Mouse (Mus musculus) limb, embryonic 10.5 days (tissue): ENCODE results near the gene Tmem79. TPM values are rescaled to one million over a fixed set of nuclear protein-coding genes. Genes with fewer than 3 reads are reported as not detected.

Experiments used
- DNase-seq: peaks from one replicate; pipeline ENCODE4 v3.0.0-alpha.2; 2017; ENCODE audit warnings: low spot score
- H3K27ac ChIP-seq: fragments of 300-500 bp; sonication (generic); 2 replicates; pipeline ENCODE4 v1.5.1; 2016; ENCODE audit warnings: mild to moderate bottlenecking
- H3K27me3 ChIP-seq: fragments of 300-500 bp; sonication (generic); 2 replicates; pipeline ENCODE4 v1.6.1; 2016; ENCODE audit warnings: low read depth, mild to moderate bottlenecking; ENCODE audit not compliant: poor library complexity, severe bottlenecking
- H3K36me3 ChIP-seq: fragments of 300-500 bp; sonication (generic); 2 replicates; pipeline ENCODE4 v1.6.1; 2016; ENCODE audit warnings: mild to moderate bottlenecking, moderate library complexity
- H3K4me1 ChIP-seq: fragments of 300-500 bp; sonication (generic); 2 replicates; pipeline ENCODE4 v1.6.1; 2016
- H3K4me3 ChIP-seq: fragments of 300-500 bp; sonication (generic); 2 replicates; pipeline ENCODE4 v1.5.1; 2016; ENCODE audit warnings: mild to moderate bottlenecking, moderate library complexity
- H3K9me3 ChIP-seq: fragments of 300-500 bp; sonication (generic); replicated peaks from 2 replicates; pipeline ENCODE4 v1.6.1; 2016; ENCODE audit warnings: mild to moderate bottlenecking
- WGBS: fragments of 180-500 bp; shearing (Covaris S2); methylation state at CpG from one replicate; pipeline ENCODE4 v1.1.7; 2016; 5-methylcytosine and 5-hydroxymethylcytosine counted together
- polyA plus RNA-seq: library from polyadenylated mRNA; unstranded; fragments of >200 nt; fragmentation: Nextera tagmentation; extraction: Ambion mirVana; gene quantifications from 2 replicates; pipeline ENCODE4 v1.2.1, GENCODE M21; 2016

Tmem79 gene
- polyA plus RNA-seq, 1 experiment from 2014 or later, result 2.9 TPM

DNA sequence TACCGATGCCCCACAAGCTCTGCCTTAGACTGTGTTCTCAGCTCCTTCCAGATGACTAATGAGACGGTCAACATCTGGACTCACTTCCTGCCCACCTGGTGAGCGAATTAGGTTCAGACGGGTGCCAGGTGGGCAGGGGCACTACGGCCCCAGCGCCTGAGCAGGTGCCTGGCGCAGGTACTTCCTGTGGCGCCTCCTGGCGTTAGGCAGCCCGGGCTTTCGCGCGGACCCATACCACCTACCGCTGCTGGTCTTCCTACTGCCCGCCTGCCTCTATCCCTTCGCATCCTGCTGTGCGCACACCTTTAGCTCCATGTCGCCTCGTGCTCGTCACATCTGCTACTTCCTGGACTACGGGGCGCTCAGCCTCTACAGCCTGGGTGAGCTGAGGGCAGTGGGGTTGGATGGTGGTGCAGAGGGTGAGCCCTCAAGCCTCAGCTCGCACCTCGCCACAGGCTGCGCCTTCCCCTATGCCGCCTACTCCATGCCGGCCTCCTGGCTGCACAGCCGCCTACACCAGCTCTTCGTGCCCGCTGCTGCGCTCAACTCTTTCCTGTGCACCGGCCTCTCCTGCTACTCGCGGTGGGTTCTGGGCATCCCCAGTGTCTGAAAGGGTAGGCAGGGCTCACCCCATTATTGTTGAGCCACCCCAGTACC, 29.9 kb upstream of the Tmem79 start:
- no peak overlapping the region for H3K4me3 ChIP-seq
- 33% methylated on average over 34 of the region's 34 CpGs for WGBS
- peaks cover 7% of the 10 kb centered on the region for H3K9me3 ChIP-seq
- H3K27ac ChIP-seq, result no peak overlapping the region
- no peak for DNase-seq
- H3K27me3 ChIP-seq, result peaks cover 47% of the 10 kb centered on the region
- H3K4me1 ChIP-seq, result peaks cover 30% of the 10 kb centered on the region
- H3K36me3 ChIP-seq, result peaks cover 26% of the 10 kb centered on the region

DNA sequence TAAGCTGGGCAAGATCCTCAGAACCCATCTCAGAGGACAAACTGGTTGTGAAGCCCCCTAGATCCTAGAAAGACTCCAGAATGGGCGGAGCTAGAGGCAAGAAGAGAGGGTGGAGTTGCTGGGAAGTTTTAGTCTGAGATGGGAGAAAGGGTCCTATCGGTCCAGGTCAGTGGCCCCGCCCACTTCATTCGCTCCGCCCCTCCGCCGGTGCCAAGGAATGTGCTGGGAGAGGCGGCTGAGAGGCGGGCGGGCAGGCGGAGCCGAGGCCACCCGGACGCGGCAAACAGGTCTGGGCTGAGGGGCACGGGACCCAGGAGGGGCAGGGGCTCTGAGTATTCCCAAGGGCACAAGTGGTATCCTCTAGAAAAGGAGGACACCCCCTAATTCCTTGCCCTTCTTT, 28.4 kb upstream of the Tmem79 start, which contains the start of gene Paqr6:
Gene Paqr6, plus strand, starts transcription at position 248 of the 400 bp plus-strand sequence.
- peaks cover 47% of the 10 kb centered on the region for H3K27me3 ChIP-seq
- no peaks in the 10 kb centered on the region for H3K9me3 ChIP-seq
- H3K4me1 ChIP-seq, result peaks cover 30% of the 10 kb centered on the region
- H3K27ac ChIP-seq, result peak within 1 kb of the TSS; percentile 39
- WGBS, result 0% methylated on average over 16 of the region's 16 CpGs
- peak; percentile 69 for DNase-seq
- H3K36me3 ChIP-seq, result peaks cover 41% of the 10 kb centered on the region
- peak within 1 kb of the TSS; percentile 32 for H3K4me3 ChIP-seq

DNA sequence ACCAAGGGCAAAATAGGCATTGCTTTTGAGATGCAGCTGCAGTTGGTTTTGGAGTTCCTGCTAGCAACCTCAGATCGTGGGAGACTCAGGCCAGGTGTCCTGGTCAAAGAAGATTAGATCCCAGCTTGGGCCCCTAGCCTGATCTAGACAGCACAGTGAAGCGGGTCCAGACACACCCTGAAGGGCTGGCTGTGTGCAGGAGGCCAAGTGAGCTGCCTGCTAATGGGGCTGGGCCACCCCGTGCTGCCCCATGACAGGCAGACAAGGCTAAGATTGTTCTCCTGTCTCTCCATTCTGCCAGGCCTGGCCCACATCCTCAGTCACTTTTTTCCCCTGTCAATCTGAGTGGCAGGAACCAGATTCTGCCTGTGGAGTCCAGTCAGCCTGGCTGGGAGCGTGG, 27.8 kb upstream of the Tmem79 start:
- Histone ChIP-seq H3K4me3 (no peak overlapping the region; the same call in 1 of the 2 replicates), H3K27ac (peak overlapping the region; percentile 39), H3K36me3 (peaks cover 47% of the 10 kb centered on the region), H3K4me1 (peaks cover 30% of the 10 kb centered on the region), H3K27me3 (peaks cover 47% of the 10 kb centered on the region), H3K9me3 (no peaks in the 10 kb centered on the region)
- 68% methylated on average over 4 of the region's 4 CpGs for WGBS
- DNase-seq, result no peak

DNA sequence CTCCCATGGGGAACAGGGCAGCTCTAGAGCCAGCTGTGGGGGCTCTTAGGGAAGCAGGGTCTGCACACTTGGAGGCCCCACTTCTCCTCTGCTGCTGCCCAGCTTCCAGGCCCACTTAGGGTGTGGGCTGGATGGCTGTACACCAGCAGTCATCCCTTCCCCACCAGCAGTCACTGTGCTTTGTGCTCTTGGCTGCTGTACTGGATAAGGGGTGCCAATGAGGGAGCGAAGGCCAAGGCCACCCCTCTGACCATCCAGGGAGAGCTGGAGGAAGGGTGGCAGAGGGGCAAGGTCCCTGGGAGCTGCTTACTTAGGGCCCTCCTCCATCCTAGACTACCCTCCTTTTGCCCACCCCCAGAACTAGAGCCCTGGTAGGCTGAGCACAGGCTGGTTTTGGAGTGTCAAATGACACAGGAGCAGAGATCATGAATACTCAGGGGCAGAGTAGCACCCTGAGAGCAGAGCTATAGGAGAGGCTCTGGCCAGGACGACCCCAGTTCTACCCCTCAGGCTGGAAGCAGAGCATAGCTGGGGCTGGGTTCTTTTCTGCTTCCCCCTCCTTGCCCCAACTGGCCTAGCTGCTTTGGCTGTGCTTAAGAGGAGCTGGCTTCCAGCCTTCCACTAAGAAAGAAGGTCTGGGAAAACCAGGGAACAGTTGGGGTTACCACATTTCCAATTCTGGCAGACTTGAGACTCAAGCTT, 25.8 kb upstream of the Tmem79 start:
- Histone ChIP-seq H3K36me3 (peaks cover 67% of the 10 kb centered on the region), H3K4me1 (peaks cover 27% of the 10 kb centered on the region)
- no peak for DNase-seq

DNA sequence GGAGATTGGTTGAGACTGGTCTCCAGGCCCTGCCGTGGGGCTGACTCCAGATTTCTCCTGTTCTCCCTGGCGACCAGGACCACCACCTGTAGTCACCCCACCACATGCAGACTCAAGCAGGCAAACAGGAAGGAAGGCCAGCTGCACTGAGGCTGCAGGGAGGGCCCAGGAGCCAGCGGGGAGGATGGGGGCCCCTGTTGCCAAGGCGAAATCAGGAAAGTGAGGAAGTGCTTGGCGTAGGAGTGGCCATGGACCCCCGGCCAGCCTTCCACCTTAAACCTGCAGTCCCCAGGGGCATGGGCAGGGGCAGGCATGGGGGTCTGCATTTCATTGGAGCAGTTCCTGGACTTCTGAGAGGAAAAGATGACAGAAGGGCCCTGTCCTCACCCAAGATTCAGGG, 25.1 kb upstream of the Tmem79 start:
- H3K27ac ChIP-seq, result no peak overlapping the region
- no peak for DNase-seq
- H3K4me1 ChIP-seq, result peaks cover 27% of the 10 kb centered on the region
- no peaks in the 10 kb centered on the region for H3K9me3 ChIP-seq
- no peak overlapping the region for H3K4me3 ChIP-seq
- 83% methylated on average over 6 of the region's 6 CpGs for WGBS
- peaks cover 29% of the 10 kb centered on the region for H3K27me3 ChIP-seq
- H3K36me3 ChIP-seq, result peaks cover 73% of the 10 kb centered on the region

More for the DNA sequence above, 25.8 kb upstream of the Tmem79 start:
- H3K9me3 ChIP-seq, result no peaks in the 10 kb centered on the region
- H3K27me3 ChIP-seq, result peaks cover 36% of the 10 kb centered on the region
- H3K27ac ChIP-seq, result no peak overlapping the region
- H3K4me3 ChIP-seq, result no peak overlapping the region
- WGBS, result 76% methylated on average over 2 of the region's 2 CpGs

DNA sequence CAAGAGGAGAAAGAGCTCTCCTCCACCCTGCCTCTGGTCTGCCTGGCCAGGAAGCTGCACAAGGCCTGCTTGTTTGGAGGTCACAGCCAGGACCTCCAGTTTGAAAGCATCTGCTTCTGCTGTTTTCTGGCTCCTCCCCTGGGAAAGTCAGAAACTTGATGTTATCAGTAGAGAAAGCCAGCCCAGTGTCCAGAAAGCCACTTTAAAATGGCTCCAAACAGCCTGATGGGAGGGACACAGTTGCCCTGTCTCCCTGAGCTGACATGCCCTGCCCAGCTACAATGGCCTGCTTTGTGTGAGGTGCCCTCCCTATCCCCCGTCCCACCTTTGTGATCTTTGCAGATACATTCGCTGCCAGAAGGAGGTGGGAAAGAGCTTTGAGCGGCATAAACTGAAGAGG, 24.0 kb upstream of the Tmem79 start:
- no peaks in the 10 kb centered on the region for H3K9me3 ChIP-seq
- peaks cover 18% of the 10 kb centered on the region for H3K27me3 ChIP-seq
- peaks cover 84% of the 10 kb centered on the region for H3K36me3 ChIP-seq
- no peak overlapping the region for H3K4me3 ChIP-seq
- H3K4me1 ChIP-seq, result peaks cover 22% of the 10 kb centered on the region
- 88% methylated on average over 3 of the region's 3 CpGs for WGBS
- no peak for DNase-seq
- no peak overlapping the region for H3K27ac ChIP-seq

DNA sequence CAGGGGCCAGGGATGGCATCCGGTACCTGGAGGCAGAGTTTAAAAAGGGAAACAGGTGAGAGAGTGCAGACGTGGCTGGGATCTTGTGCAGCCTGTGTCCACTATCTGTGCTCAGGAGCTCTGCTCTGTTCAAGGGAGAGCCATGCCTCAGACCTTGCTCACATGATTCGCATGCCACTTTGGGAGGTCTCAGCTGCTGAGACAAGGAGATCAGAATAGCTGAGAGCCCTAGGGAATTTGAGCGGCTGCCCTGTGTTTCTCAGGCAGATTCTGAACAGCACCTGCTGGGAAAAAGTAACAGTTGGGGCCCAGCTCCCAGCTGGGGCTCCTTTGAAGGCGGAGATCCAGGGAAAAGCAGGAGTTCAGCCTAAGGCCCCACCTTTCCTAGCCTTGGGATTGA, 23.6 kb upstream of the Tmem79 start:
- no peak overlapping the region for H3K4me3 ChIP-seq
- WGBS, result 83% methylated on average over 5 of the region's 5 CpGs
- peaks cover 88% of the 10 kb centered on the region for H3K36me3 ChIP-seq
- peaks cover 14% of the 10 kb centered on the region for H3K27me3 ChIP-seq
- peaks cover 18% of the 10 kb centered on the region for H3K4me1 ChIP-seq
- H3K9me3 ChIP-seq, result no peaks in the 10 kb centered on the region
- no peak overlapping the region for H3K27ac ChIP-seq
- DNase-seq, result no peak

DNA sequence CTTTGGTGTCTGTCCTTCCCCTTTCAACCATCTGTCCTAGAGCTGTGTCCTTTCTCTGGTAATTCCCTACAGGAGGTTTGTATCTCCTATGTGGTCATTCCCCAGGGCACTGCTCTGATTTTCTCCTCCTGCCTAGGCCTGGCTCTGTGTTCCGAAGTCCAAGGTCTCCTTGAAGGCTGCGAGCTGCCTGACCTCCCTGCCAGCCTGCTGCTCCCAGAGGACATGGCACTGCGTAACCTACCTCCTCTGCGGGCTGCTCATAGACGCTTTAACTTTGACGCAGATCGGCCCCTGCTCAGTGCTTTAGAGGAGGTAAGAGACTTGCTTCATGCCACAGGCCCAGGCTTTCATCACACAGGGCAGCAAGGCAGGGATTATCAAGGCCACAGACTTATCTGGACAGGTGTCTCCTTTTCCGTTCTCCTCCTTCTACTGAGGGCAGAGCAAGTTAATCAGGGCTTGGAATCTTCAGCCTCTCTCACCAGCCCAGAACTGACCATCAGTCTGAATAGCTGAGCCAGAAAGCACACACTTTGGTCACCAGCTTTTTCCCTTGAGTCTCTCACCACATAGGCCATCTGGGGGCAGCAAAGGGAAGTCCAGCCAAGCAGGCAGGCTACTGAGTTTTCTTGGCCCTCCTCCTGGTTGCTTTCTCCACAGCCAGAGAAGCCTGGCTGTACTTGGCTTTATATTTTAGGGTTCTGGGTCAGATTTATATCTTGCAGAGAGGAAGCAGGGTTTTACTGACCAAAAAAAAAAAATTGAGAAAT, 18.6 kb upstream of the Tmem79 start:
- Histone ChIP-seq H3K27ac (no peak overlapping the region), H3K27me3 (no peaks in the 10 kb centered on the region), H3K4me1 (no peaks in the 10 kb centered on the region), H3K9me3 (no peaks in the 10 kb centered on the region), H3K36me3 (peaks cover 100% of the 10 kb centered on the region), H3K4me3 (no peak overlapping the region)
- DNase-seq, result no peak
- 95% methylated on average over 8 of the region's 8 CpGs for WGBS

DNA sequence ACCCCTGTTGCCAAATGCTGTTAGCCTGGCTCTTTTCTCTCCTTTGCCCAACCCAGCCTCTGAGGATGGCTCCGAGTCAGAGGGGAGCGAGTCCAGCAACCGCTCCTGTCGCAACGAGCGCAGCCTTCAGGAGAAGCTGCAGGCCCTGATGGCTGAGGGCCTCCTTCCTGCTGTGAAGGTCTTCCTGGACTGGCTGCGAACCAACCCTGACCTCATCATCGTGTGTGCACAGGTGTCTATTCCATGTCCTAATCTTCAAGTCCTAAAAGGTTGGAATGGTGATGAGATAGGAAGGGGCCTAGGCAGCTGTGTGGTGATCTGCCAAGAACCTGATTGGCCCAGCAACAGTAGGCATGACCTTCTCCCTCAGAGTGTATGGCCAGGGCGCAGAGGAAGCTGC, 17.0 kb upstream of the Tmem79 start:
- H3K27ac ChIP-seq, result no peak overlapping the region
- no peaks in the 10 kb centered on the region for H3K4me1 ChIP-seq
- DNase-seq, result no peak
- H3K9me3 ChIP-seq, result no peaks in the 10 kb centered on the region
- 92% methylated on average over 9 of the region's 9 CpGs for WGBS
- H3K4me3 ChIP-seq, result no peak overlapping the region
- no peaks in the 10 kb centered on the region for H3K27me3 ChIP-seq
- H3K36me3 ChIP-seq, result peaks cover 100% of the 10 kb centered on the region

DNA sequence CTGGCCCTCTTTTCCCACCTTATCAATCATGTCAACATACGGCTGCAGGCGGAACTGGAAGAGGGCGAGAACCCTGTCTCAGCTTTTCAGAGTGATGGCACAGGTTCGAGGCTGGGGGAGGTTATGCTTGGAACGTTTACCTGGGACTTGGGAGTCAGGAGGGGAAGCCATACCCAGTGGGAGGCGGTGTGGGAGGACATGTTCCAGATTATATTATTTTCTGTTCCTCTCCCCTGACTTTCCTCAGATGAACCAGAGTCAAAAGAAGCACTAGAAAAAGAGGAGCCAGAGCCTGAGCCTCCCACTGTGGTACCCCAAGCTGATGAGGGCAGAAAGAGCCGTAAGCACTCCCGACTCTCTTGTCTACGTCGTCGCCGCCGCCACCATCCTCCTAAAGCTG, 14.8 kb upstream of the Tmem79 start:
- no peak for DNase-seq
- 88% methylated on average over 13 of the region's 13 CpGs for WGBS
- peaks cover 100% of the 10 kb centered on the region for H3K36me3 ChIP-seq
- H3K9me3 ChIP-seq, result no peaks in the 10 kb centered on the region
- no peaks in the 10 kb centered on the region for H3K4me1 ChIP-seq
- no peak overlapping the region for H3K4me3 ChIP-seq
- H3K27ac ChIP-seq, result no peak overlapping the region
- no peaks in the 10 kb centered on the region for H3K27me3 ChIP-seq

DNA sequence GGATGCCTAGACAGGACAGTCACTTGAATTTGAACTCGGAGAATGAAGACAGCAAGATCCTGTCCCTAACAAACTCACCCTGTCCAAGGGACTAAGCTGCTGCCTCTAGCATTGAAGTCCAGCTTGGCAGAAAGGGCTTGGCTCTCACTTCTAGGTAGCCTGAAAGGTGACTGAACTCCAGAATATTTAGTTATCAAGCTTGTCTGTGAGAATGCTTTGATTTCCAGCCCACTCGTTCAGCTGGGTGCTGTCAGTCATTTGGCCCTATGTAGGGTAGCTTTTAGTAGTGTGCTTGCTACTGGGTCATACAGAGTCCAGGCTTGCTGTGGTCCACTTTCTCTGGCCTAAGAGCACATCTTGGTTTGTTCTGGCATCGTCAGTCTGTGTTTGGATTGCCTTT, 3.1 kb upstream of the Tmem79 start:
- H3K4me1 ChIP-seq, result peaks cover 28% of the 10 kb centered on the region
- no peaks in the 10 kb centered on the region for H3K9me3 ChIP-seq
- no peak overlapping the region for H3K27ac ChIP-seq
- peaks cover 55% of the 10 kb centered on the region for H3K36me3 ChIP-seq
- no peak for DNase-seq
- no peak overlapping the region for H3K4me3 ChIP-seq
- H3K27me3 ChIP-seq, result no peaks in the 10 kb centered on the region
- WGBS, result 83% methylated on average over 3 of the region's 3 CpGs

DNA sequence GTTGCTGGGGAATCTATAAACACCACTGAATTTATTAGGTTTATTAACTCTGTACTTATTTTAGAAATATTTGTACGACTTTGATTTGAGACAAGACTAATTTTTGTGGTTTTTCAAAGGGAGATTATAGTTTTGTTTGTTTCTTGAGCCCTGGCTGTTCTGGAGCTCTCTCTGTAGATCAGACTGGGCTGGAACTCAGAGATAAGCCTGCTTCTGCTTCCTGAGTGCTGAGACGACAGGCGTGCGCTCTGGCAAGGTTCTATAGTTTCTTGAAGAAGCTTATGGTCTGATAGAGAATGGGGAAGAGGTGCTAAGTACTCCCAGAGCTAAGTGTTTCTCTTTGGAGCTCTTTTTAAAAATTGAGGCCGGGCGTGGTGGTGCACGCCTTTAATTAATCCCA, 2.4 kb upstream of the Tmem79 start:
- 96% methylated on average over 7 of the region's 7 CpGs for WGBS

More for the DNA sequence above, 2.4 kb upstream of the Tmem79 start:
- H3K27me3 ChIP-seq, result no peaks in the 10 kb centered on the region
- H3K27ac ChIP-seq, result no peak overlapping the region
- no peak for DNase-seq
- peaks cover 48% of the 10 kb centered on the region for H3K36me3 ChIP-seq
- no peak overlapping the region for H3K4me3 ChIP-seq
- H3K4me1 ChIP-seq, result peaks cover 32% of the 10 kb centered on the region
- H3K9me3 ChIP-seq, result no peaks in the 10 kb centered on the region
